Mouse (Mus musculus): ENCODE data around the gene Nin.

The Nin gene

DNA sequence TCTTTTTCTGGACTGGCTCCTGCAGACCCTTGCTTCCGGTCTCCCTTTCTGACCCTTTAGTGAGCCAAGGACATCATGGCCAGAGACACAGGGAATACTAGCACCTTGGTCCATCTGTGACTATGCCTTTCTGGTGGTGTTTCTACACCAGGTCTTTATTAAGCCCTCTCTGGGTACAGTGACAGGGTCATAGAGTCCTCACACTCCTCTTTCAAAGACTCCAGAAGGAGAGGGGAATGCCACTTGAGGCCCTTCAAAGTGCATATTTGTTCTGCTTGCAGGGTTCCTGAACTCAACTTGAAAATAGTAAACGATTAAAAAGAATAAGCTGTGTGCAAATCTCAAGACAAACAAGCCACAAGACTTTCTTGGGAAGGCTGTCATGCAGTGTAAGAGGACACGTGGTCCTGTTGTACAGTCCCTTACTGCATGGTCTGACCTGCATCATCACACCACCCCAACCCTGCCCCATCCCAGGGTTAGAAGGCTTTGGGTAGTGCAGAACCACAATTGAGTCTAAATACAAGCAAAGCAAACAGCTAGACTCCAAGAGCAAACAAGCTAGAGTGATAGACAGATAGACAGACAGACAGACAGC lies 30.5 kb downstream of the Nin start:
- DNase-seq (ENCODE audit: low read depth, low spot score): no peak

DNA sequence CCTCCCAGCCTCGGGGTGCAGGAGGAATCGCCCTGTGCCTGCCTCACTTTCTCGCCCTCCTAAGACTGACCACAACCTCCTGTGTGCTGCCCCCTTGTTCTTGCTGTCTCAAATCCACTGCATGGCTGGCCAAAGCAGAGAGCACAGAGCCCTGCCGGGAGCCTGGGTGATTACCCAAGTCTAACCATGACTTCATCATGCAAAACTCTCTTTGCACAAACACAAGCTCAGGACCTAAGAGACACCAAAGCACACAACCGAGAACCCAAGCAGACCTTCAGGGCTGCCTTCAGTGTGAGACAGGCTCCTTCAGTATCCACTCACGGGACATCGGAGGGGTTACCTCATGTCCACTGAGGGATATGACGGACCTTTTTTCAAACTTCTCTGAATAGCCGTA lies 31.0 kb downstream of the Nin start:
- DNase-seq (ENCODE audit: low read depth, low spot score): no peak

DNA sequence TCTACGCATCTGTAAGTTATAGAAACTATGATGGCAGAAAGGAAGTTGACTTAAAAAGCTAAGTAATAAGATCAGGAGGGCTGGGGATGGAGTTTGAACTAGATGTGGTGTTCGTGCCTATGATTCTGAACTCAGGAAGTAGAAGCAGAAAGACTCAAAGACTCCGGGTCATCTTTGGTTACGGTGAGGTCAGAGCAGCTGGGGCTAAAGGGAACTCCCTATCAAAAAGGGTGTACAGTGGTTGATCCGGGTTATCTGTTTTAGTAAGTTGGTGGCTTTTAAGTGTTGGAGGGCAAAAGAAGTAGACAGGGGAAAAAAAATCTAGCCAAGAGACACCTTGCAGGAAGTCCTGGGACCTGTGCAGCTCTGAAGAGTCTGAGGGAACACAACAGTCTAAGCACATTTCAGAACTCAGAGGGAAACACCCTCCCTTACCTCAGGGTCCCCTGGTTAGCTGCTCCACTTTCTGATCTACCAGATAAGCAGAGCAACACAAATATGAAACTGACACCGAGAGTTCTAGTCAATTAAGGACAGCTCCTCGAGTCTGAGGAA lies 35.0 kb downstream of the Nin start:
- no peak for DNase-seq (ENCODE audit: low read depth, low spot score)

DNA sequence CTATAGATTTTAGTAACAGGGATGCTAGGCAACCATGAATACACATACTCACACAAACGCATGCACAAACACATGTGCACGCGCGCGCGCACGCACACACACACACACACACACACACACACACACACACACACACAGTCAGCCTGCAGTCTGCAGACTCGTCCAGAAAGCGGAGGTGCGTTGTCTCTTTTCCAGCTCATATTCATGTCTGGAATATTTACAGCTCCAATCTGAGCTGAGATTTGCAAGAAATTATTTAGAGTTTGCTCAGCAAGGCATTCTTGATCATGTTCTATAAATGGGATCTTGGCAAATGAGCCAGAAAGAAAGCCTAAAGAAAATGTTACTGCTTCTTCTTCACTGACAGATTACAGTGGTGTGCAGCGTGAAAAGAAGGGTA lies 37.0 kb downstream of the Nin start:
- DNase-seq (ENCODE audit: low read depth, low spot score): no peak

DNA sequence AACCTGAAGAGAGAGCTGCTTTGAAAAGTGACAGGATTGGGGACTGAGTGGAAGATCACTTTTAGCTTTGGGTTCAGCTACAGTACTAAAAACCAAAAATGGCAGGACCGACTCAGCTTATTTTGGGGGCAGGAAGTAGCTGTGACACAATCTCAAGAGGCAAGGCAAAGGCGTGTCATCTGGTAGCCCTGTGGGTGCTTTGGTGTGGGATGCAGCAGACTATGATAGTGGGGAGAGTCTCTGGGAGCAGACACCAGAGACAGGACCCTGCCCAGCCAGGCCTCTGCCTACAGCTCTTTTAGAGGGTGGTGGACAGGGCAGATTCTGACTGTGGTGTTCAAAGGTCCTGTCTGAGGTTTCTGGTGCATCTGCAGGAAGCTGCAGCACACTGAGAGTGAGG lies 38.5 kb downstream of the Nin start:
- DNase-seq (ENCODE audit: low read depth, low spot score): no peak

DNA sequence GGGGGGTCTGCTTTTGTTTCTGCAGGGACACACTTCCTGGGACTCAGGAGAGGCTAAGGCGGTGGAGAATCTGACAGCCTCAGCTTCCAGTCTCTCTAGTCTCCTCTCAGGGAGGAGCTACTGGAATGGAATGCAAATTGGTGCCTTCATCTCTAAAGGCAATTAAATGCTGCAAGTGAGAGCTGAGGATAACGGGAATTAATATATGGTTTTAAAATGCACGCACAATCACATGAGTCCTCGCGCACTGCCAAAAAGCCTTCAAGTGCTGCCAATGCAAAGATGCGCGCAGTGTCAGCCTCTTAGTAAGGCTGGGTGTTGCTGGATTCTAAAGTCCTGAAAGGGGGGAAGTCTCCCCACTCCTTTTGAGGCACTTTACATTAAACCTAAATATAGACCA lies 42.6 kb downstream of the Nin start:
- DNase-seq (ENCODE audit: low read depth, low spot score): no peak

DNA sequence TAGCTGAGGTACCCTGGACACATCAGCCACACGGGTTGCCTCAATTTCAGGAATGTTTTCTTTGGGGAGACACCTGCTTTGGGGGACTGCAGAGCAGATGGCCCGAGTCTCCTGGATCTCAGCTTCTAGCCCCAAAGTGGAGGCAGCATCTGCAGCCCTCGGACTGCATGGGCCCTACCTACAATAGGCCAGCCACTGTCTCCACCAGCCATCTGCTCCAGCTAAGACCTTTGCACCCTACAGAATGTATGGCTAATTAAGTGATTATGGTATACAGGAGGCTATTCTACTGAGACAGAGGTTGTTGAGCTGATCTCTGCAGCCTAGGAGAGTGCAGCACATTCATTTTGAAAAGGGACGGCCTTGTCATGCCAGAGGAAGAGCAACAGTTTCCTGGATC lies 43.2 kb downstream of the Nin start:
- DNase-seq (ENCODE audit: low read depth, low spot score): no peak

DNA sequence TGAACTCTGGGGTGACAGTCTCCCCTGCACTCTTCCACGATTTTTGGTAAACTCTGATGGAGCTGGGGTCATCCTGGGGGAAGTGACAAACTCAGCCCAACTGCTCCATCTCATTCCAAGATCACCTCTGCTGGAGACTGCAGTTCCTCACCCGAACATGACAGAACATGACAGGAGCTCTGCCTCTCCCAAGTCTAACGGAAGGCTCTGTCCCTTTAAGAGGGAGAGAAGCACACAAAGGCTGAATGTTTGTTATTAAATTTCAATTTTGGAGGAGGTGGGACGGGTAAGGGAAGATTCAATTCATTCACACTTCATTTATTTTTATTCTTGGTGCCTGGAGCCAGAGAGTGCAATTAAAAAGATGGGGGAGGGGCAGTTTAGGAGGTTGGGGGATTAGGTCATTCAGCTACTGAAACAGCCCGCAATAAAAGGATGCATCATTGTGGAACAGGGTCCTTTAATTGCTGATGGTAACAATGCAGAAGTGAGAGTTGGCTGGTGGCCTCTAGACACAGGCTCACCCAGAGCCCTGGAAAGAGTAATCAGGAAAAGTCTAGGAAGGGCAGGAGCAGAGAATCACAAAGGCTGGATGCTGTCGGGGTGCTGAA lies 44.8 kb downstream of the Nin start:
- DNase-seq (ENCODE audit: low read depth, low spot score): no peak

DNA sequence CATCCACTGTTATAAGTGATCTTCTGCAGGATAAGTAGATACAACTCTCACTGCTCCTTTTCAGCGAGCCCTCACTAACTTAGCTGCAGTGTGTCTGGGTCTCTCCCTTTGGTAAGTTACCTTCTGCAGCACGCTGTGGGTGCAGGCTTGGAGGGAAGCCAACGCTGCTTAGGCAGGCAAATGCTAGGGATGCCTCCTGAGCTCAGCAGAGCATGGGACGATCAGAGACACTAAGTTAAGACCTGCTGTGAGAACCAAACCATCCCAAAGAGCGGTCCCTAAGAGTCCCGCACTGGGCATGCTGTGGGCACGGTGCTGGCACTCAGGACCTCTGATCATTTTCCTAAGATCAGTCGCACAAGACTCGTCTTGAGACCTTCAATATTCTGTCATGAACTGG lies 45.7 kb downstream of the Nin start:
- no peak for DNase-seq (ENCODE audit: low read depth, low spot score)

DNA sequence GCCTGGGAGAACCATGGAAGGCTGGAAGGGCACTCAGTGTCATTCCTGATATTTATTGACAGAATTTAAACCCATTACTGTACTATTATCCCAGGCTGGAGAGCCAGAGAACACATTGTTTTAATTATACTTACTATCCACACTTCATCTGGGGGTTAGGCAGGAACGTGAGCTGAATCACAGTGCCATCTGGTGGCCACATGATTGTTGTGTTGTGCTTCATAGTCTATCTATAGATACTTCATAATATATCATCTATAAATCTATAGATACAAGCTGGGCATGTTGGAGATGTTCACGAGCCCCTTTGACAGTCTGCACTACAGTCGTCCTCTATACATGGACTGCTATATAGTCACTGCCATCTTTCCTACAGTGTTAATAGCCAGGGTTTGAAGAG lies 51.4 kb downstream of the Nin start:
- DNase-seq (ENCODE audit: low read depth, low spot score): peak; percentile 81

DNA sequence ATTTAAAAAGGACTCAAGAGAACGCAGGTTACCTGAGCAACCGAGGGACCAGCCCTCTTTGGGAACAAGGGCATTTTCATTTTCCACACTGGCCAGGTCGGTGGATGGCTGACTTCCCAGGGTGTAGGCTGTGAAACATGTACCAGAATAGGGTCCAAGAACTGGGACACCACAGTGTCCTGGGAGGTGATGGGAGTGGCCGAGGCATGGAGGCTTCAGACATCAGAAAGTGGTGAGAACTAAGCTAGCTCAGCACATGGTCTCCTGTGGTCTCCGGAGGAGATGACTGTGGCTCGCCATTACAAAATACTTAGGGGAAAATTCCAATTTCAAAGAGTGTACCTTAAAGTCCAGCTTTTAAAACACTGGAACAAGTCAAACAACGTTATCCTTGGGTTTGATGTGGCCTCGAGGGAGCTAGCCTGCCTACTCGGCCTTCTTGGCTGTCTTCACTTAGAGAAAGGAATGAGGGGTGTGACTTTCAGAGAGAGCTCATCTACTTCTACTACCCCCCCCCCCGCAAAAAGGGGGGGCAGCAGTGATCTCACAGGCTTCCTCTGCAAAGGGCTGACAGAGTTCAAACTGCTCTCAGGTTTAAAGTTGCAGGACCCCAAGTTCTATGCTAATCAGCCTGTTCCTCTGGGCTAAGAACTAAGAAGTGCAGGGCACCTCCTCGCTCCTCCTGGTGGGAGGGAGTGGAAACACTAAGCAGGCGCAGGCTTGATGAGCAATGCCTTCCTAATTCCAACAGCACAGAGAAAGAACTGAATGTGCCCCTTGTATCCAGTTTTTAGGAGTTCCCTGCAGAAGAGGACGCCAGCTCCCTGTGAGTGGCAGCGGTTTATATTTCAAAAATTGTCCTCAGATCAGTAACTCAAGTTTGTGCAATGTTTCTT lies 54.3 kb downstream of the Nin start:
- peak; percentile 39 for DNase-seq (ENCODE audit: low read depth, low spot score)

DNA sequence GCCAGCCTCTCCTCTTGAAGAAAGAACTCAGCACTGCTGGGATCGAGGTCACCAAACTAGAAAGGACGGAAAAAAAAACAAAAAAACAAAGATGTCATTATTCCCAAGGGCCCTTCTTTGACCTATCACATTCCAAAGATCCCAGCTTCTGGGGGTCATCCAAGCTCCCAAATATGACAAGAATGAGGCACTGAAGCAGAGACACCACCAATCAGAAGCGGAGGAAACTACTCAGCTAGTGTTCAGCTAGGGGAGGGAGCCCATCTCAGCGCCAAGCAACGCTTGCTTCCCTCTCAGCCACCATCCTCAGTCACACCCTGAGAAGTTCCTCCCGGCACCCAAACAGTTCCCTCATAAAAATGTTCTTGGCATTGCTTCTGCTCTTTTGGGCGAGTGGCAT lies 62.8 kb downstream of the Nin start:
- DNase-seq (ENCODE audit: low read depth, low spot score): no peak

DNA sequence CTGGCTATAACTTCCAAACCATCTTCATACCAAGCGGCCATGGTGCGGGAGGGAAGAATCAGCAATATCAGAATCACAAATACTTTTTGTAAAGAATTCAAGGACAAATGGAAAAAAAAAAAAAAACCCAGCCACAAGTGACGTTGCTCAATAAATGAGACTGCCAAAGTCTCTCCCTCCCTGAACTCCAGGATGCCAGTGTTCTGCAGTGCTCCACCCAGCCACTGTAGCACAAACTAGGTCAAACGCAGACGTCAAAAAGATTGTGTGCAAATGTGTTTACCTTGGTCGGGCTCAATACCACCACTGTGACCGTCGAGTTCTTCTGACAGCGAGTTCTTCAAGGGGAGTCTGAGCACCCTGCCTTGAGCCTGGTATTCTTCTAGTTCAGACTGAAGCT lies 64.8 kb downstream of the Nin start:
- no peak for DNase-seq (ENCODE audit: low read depth, low spot score)

DNA sequence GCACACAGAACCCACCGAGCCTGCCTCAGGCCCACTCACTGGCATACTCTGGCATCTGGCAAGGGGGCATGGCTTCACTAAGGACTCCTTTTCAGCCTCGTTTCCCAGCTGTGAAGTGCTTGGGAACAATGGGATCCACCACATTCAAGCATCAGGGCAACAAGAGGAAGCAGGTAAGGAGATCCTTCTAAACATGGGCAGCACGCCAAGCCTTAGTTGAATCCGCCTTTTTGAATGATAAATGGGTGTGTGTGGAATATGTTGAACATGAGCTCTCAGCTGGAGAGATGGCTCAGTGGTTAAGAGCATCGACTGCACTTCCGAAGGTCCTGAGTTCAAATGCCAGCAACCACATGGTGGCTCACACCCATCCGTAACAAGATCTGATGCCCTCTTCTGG lies 66.2 kb downstream of the Nin start:
- peak; percentile 6 for DNase-seq (ENCODE audit: low read depth, low spot score)

DNA sequence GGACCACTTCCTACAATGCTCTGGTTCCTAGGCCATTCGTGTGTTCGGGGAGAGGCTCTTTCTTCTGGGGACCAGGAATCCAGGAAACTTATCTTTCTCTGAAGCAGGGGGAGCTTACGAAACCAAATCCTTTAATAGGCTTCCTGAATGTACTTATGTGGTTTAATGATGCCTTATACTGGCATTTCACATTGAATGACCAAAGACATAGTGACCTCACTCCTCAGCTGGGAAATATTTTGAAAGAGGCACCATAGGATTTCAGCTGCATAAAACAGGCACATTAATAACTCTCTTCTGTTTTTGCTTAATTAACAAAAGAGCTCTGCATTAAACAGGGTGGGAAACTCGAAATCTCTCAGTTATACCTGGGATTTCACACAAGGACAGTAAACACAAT lies 69.2 kb downstream of the Nin start:
- no peak for DNase-seq (ENCODE audit: low read depth, low spot score)

DNA sequence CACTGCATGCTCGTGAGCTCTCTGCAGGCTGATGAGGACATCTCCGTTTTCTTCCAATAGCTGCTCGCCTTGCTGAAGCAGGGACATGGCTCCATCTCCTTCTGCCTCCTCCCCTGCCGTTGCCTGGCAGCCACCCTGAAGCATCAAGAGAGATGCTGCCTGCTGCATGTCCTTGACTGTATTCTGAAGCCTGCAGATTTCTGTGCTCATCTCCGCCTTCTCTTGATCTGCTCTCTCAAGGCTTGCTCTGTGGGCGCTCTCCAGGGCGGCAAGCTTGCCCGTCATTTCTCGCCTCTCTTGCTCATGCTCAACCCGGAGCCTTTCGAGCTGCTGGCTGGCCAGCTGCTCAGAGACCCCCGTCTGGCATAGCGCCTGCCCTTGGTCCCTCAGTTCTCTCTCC lies 70.1 kb downstream of the Nin start:
- no peak for DNase-seq (ENCODE audit: low read depth, low spot score)

DNA sequence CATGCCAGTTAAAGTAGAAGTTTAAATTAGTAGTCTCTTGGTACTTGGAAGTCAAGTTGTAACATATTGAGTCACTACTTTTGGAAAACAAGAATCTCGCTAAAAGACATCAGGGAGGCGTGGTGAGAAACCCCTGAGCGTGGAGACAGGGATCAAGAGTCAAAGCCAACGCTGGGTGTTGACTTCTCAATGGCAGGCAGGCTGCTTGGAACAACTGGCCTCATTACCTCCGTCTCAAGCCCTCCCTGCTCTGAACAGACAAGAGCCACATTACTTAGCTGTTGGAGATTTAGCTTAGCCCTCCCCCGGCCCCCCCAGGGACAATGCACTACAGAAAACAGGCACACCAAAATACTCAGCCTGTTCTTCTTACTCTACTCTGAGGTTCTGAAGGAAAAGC lies 72.5 kb downstream of the Nin start:
- no peak for DNase-seq (ENCODE audit: low read depth, low spot score)

DNA sequence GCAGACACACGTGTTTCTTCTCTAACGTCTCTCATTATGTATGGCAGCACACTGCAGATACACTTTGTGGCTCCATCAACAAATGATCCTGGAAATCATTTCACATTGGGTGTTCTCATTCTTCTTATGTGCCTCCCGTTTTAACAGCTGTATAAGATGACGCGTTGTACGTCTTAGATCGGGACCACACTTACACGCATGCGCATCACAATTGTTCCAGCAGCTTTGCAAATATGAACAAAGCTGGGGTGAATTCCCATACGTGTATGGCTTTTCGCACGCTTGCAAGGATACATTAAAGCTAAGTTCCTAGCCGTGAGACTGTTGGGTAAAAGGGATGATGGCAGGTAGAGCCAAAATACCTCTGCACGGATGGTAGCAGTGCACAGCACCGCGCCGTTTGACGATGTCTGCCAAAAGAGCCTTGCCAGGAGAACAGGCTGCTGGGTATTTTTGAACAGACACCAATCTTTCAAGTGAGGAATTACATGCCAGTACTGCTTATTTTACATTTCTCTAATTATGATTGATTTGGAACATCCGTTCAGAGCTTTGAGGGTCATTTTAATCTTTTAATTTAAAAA lies 76.7 kb downstream of the Nin start:
- DNase-seq (ENCODE audit: low read depth, low spot score): no peak

DNA sequence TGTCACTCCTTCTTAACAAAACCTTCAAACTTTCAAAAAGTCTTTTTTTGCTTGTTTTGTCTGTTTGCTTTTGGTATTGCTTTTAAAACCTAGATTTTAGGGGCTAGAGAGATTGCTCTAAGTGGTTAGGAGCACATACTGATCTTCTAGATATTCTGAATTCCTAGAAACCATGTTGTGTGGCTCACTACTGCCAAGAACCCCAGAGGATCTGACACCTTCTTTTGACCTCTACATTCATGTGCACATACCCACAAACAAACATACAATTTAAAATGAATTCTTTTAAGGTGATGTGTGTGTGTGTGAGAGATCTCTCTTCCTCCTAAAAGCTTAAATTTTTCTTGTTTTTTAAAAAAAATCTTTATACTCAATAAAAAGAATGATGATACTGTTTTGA lies 87.3 kb downstream of the Nin start:
- no peak for DNase-seq (ENCODE audit: low read depth, low spot score)

DNA sequence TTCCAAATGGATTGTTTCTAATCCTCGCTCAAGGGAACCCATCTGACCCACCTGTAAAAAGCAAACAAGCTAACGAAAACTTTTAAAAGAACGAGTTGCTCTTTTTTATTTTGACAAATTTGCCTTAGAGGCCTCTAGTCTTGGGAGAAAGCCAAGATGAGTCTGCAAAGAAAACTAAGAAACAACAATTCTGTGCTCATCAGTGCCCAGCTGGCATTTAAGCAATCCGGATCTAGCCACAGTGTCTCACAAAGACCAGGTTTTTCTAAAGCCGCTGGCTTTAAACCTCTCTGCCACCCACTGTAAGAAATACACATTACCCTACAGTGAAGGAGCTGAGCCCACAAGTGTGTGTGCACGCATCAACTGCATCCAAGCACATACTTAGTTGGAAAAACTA lies 88.1 kb downstream of the Nin start:
- DNase-seq (ENCODE audit: low read depth, low spot score): no peak

DNA sequence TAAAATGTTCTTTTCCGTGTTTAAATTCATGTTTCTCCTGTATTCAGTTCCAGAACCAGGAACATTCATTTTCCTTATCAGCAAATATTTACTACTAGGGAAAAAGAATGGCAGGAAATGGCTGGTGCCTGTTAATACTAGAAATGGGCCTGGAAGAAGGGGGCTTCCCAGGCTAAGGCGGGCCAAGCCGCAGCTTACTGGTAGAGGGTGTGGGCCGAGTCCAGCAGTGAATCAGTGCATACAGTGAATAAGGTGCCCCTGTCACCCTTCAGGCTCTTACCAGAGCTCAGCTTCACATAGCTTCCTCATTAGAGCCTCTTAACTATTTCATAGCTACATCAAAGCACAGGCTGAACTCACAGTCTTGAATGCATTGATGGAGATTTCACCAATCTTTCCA lies 89.9 kb downstream of the Nin start:
- no peak for DNase-seq (ENCODE audit: low read depth, low spot score)

DNA sequence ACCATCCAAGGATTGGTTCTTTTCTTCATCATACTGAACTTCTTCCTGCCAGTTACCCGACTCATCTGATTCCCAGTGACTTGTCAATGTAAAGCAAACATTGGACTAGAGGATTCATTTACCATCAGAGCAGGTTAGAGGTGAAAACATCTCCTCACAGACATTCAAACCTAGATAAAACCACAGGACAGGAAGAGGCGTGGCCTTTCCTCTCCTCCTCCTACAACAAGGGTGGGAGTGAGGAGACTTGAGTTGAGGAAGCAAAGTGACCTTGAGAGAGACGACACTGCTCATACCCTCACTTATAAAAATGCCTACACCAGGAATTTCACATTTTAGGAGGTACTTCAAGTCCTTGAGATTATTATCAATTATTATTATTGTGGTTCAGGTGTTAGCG lies 95.4 kb downstream of the Nin start:
- DNase-seq (ENCODE audit: low read depth, low spot score): no peak
